Mouse (Mus musculus) embryonic facial prominence, embryonic 10.5 days (tissue): ENCODE data around the gene Rheb. TPM values are rescaled to one million over a fixed set of nuclear protein-coding genes. Genes with fewer than 3 reads are reported as not detected.
"Not testable (repeated sequence)": the region's sequence is repeated elsewhere in the genome, so short reads cannot be mapped to it uniquely, and the experiment has no call there.

Experiments
- DNase-seq: peaks from one replicate; pipeline ENCODE4 v3.0.0-alpha.2; 2017; ENCODE audit warnings: low spot score
- H3K27ac ChIP-seq: fragments of 300-500 bp; sonication (generic); replicated peaks from 2 replicates; pipeline ENCODE4 v1.5.1; 2016; ENCODE audit warnings: mild to moderate bottlenecking
- H3K27me3 ChIP-seq: fragments of 300-500 bp; sonication (generic); replicated peaks from 2 replicates; pipeline ENCODE4 v1.6.1; 2016; ENCODE audit warnings: low read depth, mild to moderate bottlenecking; ENCODE audit not compliant: poor library complexity, severe bottlenecking
- H3K36me3 ChIP-seq: fragments of 300-500 bp; sonication (generic); replicated peaks from 2 replicates; pipeline ENCODE4 v1.6.1; 2016; ENCODE audit warnings: mild to moderate bottlenecking, moderate library complexity
- H3K4me1 ChIP-seq: fragments of 300-500 bp; sonication (generic); 2 replicates; pipeline ENCODE4 v1.6.1; 2016
- H3K4me3 ChIP-seq: fragments of 300-500 bp; sonication (generic); 2 replicates; pipeline ENCODE4 v1.5.1; 2016; ENCODE audit warnings: mild to moderate bottlenecking, moderate library complexity
- H3K9me3 ChIP-seq: fragments of 300-500 bp; sonication (generic); 2 replicates; pipeline ENCODE4 v1.6.1; 2016; ENCODE audit warnings: mild to moderate bottlenecking
- WGBS: fragments of 180-500 bp; shearing (Covaris S2); methylation state at CpG from one replicate; pipeline ENCODE4 v1.1.7; 2016; 5-methylcytosine and 5-hydroxymethylcytosine counted together
- polyA plus RNA-seq: library from polyadenylated mRNA; unstranded; fragments of >200 nt; fragmentation: Nextera tagmentation; extraction: Ambion mirVana; gene quantifications from 2 replicates; pipeline ENCODE4 v1.2.1, GENCODE M21; 2016

Gene Rheb
- polyA plus RNA-seq, 1 experiment from 2014 or later, result 178 TPM

DNA sequence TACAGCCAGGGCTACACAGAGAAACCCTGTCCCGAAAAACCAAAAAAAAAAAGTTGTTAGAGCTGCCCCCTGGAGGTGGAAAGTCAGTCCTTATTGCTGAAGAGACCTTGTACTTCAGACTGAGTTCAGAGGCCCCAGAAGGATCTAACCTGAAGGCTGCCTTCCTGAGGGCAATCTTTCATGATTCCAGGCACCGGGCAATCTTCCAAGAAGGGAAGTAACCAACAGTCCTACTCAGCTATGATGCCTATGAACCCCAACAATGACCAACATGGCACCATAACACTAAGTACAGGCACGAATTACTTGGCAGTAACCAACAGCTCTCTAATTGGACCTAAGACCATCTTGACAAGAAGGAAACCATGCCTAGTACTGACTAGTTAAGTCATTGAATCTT is 14.0 kb downstream of the Rheb start:
- Histone ChIP-seq H3K36me3 (no peaks in the 10 kb centered on the region), H3K27me3 (no peaks in the 10 kb centered on the region), H3K4me1 (peaks cover 16% of the 10 kb centered on the region), H3K4me3 (no peak overlapping the region), H3K9me3 (no peaks in the 10 kb centered on the region), H3K27ac (no peak overlapping the region)
- 96% methylated on average over 3 of the region's 3 CpGs for WGBS
- no peak for DNase-seq

DNA sequence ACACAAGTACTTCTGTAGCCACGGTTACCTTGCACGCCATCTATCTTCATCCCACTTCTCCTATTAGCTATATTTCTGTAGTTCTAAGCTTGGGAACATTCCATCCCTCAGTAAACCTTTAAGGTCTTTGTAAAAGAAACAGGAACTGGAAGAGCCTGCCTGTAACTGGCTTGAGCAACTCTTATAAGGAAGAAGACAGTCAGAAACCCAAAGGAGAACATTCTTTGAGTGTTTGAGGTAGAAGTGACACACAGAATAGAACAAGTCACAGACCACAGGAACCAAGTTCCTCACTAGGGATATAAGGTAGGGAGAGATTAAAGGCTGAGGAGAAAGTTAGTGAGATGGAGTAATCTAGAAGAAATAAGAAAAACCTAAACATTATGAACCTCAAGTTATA is 15.3 kb downstream of the Rheb start:
- Histone ChIP-seq H3K27me3 (no peaks in the 10 kb centered on the region), H3K4me1 (peaks cover 16% of the 10 kb centered on the region), H3K36me3 (no peaks in the 10 kb centered on the region), H3K4me3 (no peak overlapping the region), H3K27ac (no peak overlapping the region), H3K9me3 (no peaks in the 10 kb centered on the region)
- no peak for DNase-seq
- WGBS, result 92% methylated on average over 2 of the region's 2 CpGs

DNA sequence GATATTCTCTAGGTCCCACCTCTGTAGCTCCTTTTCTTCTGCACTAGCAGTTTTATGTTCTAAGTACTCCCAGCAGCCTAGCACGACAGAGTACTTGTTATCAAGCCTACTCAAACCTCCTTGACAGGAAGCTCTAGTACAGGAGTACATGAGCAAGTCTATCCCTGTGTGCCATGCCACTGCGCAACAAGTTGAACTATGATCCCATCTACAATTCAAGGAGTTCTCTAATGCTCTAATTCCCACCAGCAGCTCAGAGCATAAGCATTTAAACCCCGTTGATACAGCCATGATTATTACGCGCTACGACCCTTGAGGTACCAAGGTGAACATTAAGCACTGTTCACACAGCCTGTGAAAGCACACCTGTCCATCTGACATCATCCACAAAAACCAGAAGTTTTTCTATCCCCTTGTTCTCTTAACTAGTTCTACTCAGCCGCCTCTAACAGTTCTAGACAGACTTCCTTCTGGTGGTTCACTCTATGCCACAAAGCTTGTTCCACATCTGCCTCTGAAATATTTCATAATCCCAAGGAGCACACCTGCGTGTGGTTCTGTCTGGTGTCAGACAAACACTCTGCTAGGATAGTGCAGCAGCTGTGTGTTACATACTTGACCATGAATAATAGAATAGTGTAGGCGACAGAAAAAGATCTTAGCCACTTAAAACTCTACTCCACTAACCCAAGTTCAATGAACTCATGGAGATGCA is 16.2 kb downstream of the Rheb start:
- no peaks in the 10 kb centered on the region for H3K36me3 ChIP-seq
- no peak overlapping the region for H3K27ac ChIP-seq
- no peak overlapping the region for H3K4me3 ChIP-seq
- 93% methylated on average over 9 of the region's 9 CpGs for WGBS
- peaks cover 19% of the 10 kb centered on the region for H3K4me1 ChIP-seq
- no peaks in the 10 kb centered on the region for H3K27me3 ChIP-seq
- no peaks in the 10 kb centered on the region for H3K9me3 ChIP-seq
- no peak for DNase-seq

DNA sequence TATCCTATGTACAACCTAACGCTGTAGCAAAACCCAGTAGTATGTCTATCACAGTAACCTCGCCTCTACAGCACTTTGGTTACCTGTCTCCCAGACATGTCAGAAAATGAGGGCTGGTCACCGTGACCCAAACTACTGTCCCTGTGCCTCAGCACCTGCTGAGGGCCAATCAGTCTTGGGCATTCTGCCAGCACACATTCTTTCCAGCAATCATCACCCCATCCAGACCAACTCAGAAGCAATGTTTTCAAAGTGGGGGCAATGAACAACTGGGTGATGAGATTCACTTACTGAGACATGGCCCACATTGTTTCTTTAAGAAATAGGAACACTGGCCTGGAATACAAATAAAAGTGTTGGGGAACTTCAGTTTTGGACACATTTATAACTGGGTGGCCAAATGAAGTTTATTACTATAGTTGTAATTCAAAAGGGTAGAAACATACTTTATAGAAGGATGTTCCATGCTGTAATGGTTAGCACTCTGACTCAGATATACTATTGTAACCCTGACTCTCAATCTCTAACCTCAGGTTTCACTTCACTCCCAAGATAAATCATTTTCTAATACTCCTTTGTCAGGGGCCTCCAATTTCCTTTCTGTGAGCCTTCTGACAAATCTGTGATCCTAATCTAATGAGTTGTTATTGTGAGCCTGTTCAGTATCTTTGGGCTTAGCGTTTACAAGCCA is 16.9 kb downstream of the Rheb start:
- peaks cover 20% of the 10 kb centered on the region for H3K4me1 ChIP-seq
- WGBS, result 92% methylated on average over 4 of the region's 4 CpGs

DNA sequence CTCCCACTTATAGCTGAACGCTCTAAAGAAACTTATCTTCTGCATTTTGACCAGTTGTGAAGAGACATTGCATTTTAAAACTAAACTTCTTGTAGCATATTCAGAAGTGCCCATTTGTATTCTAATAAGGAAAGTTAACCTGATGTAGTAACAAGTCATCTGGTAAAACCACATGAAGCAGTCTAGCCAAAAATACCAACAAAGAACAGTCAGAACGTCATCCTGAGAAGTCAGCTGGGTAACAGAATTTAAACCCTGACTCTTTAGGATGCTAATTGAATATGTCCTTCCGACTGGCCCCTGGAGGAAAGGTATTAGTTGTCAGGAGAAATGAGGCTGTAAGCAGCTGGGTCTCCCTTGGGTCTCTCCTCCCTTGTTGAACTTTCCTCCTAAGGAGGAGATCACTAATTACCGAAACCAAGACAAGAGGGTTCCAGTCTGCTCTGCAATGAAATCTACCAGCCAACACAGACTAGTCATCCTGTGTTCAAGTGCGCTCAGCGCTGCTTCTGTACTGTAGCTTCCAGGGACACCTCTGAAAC is 18.5 kb downstream of the Rheb start:
- no peaks in the 10 kb centered on the region for H3K9me3 ChIP-seq
- WGBS, result 76% methylated on average over 6 of the region's 6 CpGs
- no peaks in the 10 kb centered on the region for H3K27me3 ChIP-seq
- peaks cover 20% of the 10 kb centered on the region for H3K4me1 ChIP-seq
- H3K36me3 ChIP-seq, result peaks cover 6% of the 10 kb centered on the region
- no peak overlapping the region for H3K4me3 ChIP-seq
- no peak for DNase-seq
- no peak overlapping the region for H3K27ac ChIP-seq

More for the DNA sequence above, 16.9 kb downstream of the Rheb start:
- no peak overlapping the region for H3K4me3 ChIP-seq
- no peak for DNase-seq
- no peak overlapping the region for H3K27ac ChIP-seq
- no peaks in the 10 kb centered on the region for H3K27me3 ChIP-seq
- no peaks in the 10 kb centered on the region for H3K36me3 ChIP-seq
- H3K9me3 ChIP-seq, result no peaks in the 10 kb centered on the region

DNA sequence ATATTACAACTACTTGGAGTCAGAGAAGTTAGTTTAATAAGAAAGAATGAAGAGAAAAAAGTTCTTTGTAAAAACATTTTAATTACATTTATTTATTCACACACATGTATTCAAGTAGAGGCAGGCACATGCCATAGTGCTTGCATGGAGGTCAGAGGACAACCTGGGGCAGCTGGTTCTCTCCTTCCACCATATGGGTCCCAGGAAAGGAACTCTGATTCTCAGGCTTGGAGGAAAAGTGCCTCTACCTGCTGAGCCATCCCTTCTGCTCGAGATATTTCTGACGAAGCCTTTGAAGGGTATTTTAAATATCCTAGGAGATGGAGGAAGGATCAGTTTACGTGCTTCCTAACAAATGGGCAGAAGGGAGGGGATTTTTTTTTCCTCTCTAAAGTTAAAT is 19.6 kb downstream of the Rheb start:
- H3K27ac ChIP-seq, result no peak overlapping the region
- H3K36me3 ChIP-seq, result peaks cover 13% of the 10 kb centered on the region
- H3K27me3 ChIP-seq, result no peaks in the 10 kb centered on the region
- DNase-seq, result no peak
- H3K9me3 ChIP-seq, result no peaks in the 10 kb centered on the region
- H3K4me3 ChIP-seq, result no peak overlapping the region
- H3K4me1 ChIP-seq, result peaks cover 20% of the 10 kb centered on the region
- WGBS, result 72% methylated on average over 3 of the region's 3 CpGs

DNA sequence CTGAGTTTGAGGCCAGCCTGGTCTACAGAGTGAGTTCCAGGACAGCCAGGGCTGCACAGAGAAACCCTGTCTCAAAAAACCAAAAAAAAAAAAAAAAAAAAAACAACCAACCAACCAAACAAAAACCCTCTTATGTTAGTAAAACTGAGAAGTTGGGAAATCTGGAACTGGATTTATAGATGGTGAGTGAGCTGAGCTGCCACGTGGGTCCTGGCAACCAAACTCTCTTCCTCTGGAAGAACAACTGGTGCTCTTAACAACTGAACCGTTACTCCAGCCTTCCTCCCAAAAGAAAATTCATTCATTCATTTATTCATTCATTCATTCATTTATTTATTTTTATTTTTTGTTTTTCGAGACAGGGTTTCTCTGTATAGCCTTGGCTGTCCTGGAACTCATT is 20.2 kb downstream of the Rheb start:
- peaks cover 18% of the 10 kb centered on the region for H3K36me3 ChIP-seq
- not testable (repeated sequence) for H3K27ac ChIP-seq, H3K9me3 ChIP-seq, DNase-seq, H3K27me3 ChIP-seq, H3K4me3 ChIP-seq
- 88% methylated on average over 3 of the region's 3 CpGs for WGBS
- peaks cover 20% of the 10 kb centered on the region for H3K4me1 ChIP-seq

DNA sequence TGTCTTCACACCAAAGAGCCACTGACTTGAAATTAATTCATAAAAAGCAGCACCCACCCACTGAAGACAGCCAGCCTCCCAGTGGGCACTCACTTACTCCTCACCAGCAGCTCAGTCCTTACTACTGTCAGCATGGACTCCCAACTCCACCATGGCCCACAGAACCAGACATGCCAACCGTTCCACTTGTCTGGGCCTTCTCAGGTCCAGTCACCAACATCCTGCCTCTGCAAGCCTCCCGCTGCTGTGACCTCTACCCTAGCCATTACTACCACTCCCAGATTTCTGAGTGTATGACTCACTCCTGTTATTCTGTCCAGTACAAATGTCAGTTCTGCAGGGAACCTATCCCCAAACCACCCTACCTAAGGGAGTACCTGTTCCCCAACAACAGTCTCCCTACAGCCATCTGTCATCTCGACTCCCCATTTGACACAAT is 21.0 kb downstream of the Rheb start:
- Histone ChIP-seq H3K27me3 (no peaks in the 10 kb centered on the region), H3K9me3 (no peaks in the 10 kb centered on the region), H3K36me3 (peaks cover 26% of the 10 kb centered on the region), H3K4me1 (peaks cover 20% of the 10 kb centered on the region), H3K27ac (no peak overlapping the region), H3K4me3 (no peak overlapping the region)
- WGBS, result 85% methylated on average over 3 of the region's 3 CpGs
- DNase-seq, result no peak

DNA sequence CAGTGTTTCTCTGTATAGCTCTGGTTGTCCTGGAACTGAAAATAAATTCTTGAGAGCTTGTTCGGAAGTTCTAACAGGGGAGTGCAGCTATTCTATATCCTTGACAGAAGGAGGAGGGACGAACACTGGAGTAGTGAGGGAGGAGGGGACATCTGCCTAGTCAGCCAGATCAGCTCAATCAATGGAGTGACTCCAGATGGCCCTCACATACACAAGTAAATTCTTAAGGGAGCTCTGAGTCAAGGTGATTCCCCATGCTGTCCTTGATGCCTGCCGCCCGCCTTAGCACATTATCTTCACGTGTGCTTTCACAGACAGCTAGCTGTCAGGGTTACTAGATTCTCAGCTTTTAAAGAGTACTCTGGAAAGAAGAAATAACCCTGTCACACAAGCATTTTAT is 21.8 kb downstream of the Rheb start:
- H3K4me1 ChIP-seq, result peaks cover 14% of the 10 kb centered on the region; the same call in 1 of the 2 replicates
- H3K9me3 ChIP-seq, result no peaks in the 10 kb centered on the region
- H3K4me3 ChIP-seq, result no peak overlapping the region
- 83% methylated on average over 5 of the region's 5 CpGs for WGBS
- H3K36me3 ChIP-seq, result peaks cover 34% of the 10 kb centered on the region
- no peak overlapping the region for H3K27ac ChIP-seq
- no peak for DNase-seq
- no peaks in the 10 kb centered on the region for H3K27me3 ChIP-seq

DNA sequence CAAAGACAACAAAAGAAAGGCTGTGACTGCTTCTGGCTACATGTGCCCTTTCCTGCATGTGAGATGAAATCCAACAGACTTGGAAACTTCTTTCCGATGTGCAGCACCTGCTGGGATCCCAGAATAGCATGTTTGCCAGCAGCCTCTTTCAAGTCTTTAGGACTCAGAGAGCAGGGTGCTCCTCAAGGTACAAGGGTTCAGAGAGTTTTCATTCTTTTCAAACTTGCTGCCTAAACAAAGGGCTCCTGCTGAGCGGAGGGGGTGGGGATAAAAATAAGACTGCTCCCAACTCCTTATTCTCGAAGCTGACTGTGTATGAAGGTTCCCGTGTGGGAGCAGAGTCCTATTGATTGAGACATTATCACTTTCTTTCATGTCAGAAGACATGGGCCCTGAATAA is 25.2 kb downstream of the Rheb start:
- H3K9me3 ChIP-seq, result no peaks in the 10 kb centered on the region
- no peak for DNase-seq
- no peak overlapping the region for H3K4me3 ChIP-seq
- no peak overlapping the region for H3K27ac ChIP-seq
- no peaks in the 10 kb centered on the region for H3K27me3 ChIP-seq
- H3K4me1 ChIP-seq, result peaks cover 4% of the 10 kb centered on the region; the same call in 1 of the 2 replicates
- H3K36me3 ChIP-seq, result peaks cover 69% of the 10 kb centered on the region
- 82% methylated on average over 4 of the region's 4 CpGs for WGBS

DNA sequence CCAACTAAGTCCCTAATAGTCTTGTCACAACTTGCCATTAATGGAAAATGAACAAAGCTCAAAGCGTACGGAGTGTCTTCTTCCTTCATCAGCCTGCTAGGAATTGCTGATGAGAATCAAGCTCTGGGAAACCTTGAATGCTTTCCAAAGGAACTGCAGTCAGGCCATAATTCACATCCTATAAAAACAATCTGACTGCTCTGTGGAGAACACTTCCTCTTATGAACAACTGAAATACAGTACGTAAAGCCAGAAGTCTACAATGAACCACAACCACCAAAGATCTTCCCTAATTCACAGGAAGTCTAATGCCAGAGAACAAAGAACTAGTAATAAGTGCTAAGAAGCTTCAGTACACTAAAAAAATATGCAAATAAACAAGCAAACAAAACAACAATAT is 28.5 kb downstream of the Rheb start:
- no peaks in the 10 kb centered on the region for H3K4me1 ChIP-seq
- no peak overlapping the region for H3K4me3 ChIP-seq
- DNase-seq, result no peak
- no peaks in the 10 kb centered on the region for H3K27me3 ChIP-seq
- H3K36me3 ChIP-seq, result peaks cover 95% of the 10 kb centered on the region
- H3K27ac ChIP-seq, result no peak overlapping the region
- H3K9me3 ChIP-seq, result no peaks in the 10 kb centered on the region
- 97% methylated on average over 3 of the region's 3 CpGs for WGBS

DNA sequence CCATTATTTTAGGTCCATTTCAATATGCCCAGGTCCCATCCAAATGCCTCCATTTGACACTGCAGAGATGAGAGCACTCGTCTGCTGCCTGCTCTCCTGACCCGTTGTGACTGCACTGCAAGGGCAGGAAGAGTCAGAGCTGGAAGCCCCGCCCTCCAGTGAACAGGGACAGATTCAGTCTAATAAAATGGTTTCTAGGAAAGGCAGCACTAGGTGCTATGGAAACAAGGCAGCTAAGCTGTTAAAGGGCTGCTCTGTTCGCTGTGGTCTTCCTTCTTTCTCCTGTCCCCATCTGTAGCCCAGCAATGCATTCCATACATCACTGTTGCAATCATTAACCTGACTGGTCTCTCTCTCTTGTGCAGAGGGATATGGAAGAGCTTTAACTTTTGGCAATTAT is 29.4 kb downstream of the Rheb start:
- Histone ChIP-seq H3K9me3 (no peaks in the 10 kb centered on the region), H3K36me3 (peaks cover 98% of the 10 kb centered on the region), H3K27me3 (no peaks in the 10 kb centered on the region), H3K27ac (no peak overlapping the region), H3K4me3 (no peak overlapping the region), H3K4me1 (no peaks in the 10 kb centered on the region)
- DNase-seq, result no peak
- 63% methylated on average over 4 of the region's 4 CpGs for WGBS

DNA sequence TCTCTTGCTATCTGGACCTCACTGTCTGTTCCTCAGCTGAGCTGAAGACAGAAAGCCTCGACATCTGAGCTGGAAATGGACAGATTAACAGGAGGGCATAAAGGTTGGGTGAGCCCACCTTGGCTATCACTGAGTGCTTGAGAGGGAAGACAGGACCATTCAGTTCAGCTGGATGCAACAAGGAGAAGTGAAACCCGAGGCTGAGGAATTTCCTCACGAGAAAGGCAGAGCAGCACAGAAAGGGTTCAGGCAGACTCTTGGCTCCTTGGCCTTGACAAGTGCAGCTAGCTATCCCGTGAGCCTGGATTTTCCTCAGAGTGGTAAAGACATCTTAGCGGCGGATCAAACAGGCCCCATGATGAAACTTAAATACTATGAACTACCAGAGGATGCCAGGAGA is 37.2 kb downstream of the Rheb start:
- H3K9me3 ChIP-seq, result no peaks in the 10 kb centered on the region
- peaks cover 89% of the 10 kb centered on the region for H3K36me3 ChIP-seq
- H3K27ac ChIP-seq, result no peak overlapping the region
- H3K4me3 ChIP-seq, result no peak overlapping the region
- 80% methylated on average over 6 of the region's 6 CpGs for WGBS
- no peaks in the 10 kb centered on the region for H3K4me1 ChIP-seq
- no peak for DNase-seq
- no peaks in the 10 kb centered on the region for H3K27me3 ChIP-seq
